Mouse (Mus musculus): ENCODE results near the gene Podxl2.

The Podxl2 gene

GRCm38 (mm10) chr6:88886417-88886967 is 11.6 kb upstream of the Podxl2 start:
- peak; percentile 30 for DNase-seq

- no peak for DNase-seq
Measured at GRCm38 (mm10) chr6:88885644-88886416, 11.0 kb upstream of the Podxl2 start.

- no peak for DNase-seq
Measured at GRCm38 (mm10) chr6:88884690-88885089, 9.8 kb upstream of the Podxl2 start.

GRCm38 (mm10) chr6:88884195-88884594 is 9.4 kb upstream of the Podxl2 start:
- DNase-seq, result no peak

GRCm38 (mm10) chr6:88881334-88881733 is 6.5 kb upstream of the Podxl2 start:
- no peak for DNase-seq

GRCm38 (mm10) chr6:88879471-88879870 is 4.6 kb upstream of the Podxl2 start:
- DNase-seq, result peak; percentile 40

GRCm38 (mm10) chr6:88873965-88874867 is 628 bp downstream of the Podxl2 start:
- peak; percentile 73 for DNase-seq

GRCm38 (mm10) chr6:88872811-88873210 is 2.0 kb downstream of the Podxl2 start:
- DNase-seq, result peak; percentile 83

GRCm38 (mm10) chr6:88871546-88871945 is 3.3 kb downstream of the Podxl2 start:
- DNase-seq, result peak; percentile 29

- DNase-seq, result peak; percentile 30
Measured at GRCm38 (mm10) chr6:88870594-88870993, 4.2 kb downstream of the Podxl2 start.

GRCm38 (mm10) chr6:88869459-88869858 is 5.4 kb downstream of the Podxl2 start:
- no peak for DNase-seq

GRCm38 (mm10) chr6:88865704-88866103 is 9.1 kb downstream of the Podxl2 start:
- DNase-seq, result no peak

- peak; percentile 88 for DNase-seq
Measured at GRCm38 (mm10) chr6:88860914-88861313, 13.9 kb downstream of the Podxl2 start.

GRCm38 (mm10) chr6:88858341-88858740 is 16.5 kb downstream of the Podxl2 start:
- DNase-seq, result no peak

GRCm38 (mm10) chr6:88857830-88858229 is 17.0 kb downstream of the Podxl2 start:
- DNase-seq, result no peak

GRCm38 (mm10) chr6:88857249-88857648 is 17.6 kb downstream of the Podxl2 start:
- peak; percentile 70 for DNase-seq

GRCm38 (mm10) chr6:88855636-88856035 is 19.2 kb downstream of the Podxl2 start:
- DNase-seq, result peak; percentile 85

GRCm38 (mm10) chr6:88854509-88854908 is 20.3 kb downstream of the Podxl2 start:
- DNase-seq, result no peak

- no peak for DNase-seq
Measured at GRCm38 (mm10) chr6:88850034-88850433, 24.8 kb downstream of the Podxl2 start.

- no peak for DNase-seq
Measured at GRCm38 (mm10) chr6:88849270-88849669, 25.6 kb downstream of the Podxl2 start.

- no peak for DNase-seq
Measured at GRCm38 (mm10) chr6:88847571-88847970, 27.3 kb downstream of the Podxl2 start.

- DNase-seq, result no peak
Measured at GRCm38 (mm10) chr6:88844901-88845565, 29.8 kb downstream of the Podxl2 start.
